Mouse (Mus musculus) lung, adult 2 months (tissue): ENCODE results near the gene Comt.

Experiments used
- CTCF ChIP-seq: fragments of 200-500 bp; IDR thresholded peaks from 2 replicates; pipeline ENCODE4 v1.5.1; 2011; ENCODE audit warnings: mild to moderate bottlenecking, low read length, control low read depth; ENCODE audit not compliant: insufficient read depth
- POLR2A ChIP-seq: fragments of 200-500 bp; IDR thresholded peaks from 2 replicates; pipeline ENCODE4 v1.6.1; 2011; ENCODE audit warnings: low read depth, mild to moderate bottlenecking, control low read depth, low read length, borderline replicate concordance; ENCODE audit errors: extremely low read depth

DNA sequence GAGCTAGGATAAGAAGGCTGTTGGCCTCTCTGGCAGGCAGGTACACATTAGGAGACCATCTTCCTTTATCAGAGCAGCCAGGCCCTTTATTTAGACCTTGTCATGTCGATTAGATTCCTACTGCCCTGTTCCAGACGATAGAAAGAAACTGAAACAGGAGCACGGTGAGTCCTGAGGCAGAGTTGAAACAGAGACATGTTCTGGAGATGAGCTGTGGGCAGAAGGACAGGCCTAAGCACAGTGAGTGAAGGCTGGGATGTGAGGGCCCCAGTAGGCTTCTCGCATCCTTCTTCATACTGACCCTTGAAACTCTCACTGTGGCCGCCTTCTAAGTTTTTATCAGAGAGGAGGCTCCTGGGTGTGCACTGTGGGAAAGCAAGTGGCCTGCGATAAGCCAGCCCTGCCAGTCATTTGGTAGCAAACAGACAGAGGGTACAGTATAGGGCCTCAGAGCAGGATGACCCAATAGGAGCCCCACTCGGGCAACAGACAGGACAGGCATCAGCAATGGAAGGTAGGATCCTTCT, 1.9 kb upstream of the Comt start:
- TF ChIP-seq POLR2A (no peak), CTCF (no peak)
